Mouse (Mus musculus): ENCODE data around the gene Nolc1. TPM values are rescaled to one million over a fixed set of nuclear protein-coding genes. Genes with fewer than 3 reads are reported as not detected.

The Nolc1 gene
- total RNA-seq, 2 experiments from 2014 or later: 14.9 to 16.6 TPM

DNA sequence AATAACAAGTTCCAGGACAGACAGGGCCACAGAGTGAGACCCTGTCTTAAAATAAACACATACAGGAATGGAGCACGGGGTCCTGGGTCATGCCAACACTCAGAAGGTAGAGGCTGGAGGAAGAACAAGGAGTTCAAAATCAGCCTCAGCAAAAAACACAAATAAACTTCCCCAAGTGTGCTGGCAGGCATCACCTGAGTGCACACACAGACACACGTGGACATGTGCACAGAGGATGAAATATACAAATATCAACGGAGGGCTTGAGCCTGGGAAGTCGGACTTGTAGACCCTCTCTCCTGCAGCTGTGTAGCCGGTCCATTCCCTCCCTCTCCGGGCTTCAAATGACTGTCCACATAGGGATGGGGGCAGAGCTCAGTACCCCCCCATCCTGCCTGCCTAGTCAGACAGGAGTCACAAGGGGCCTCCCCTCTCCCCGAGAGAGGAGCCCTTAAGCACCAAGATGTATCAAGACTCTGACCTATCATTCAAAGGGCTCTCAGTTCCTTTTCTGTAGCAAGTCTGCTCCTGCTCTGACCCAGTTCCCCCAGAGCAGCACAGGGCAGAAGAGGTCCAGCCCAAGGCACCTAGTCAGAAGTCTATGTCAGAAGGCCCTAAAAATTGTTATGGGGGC is 34.2 kb upstream of the Nolc1 start:
- intact Hi-C loops (cut with DNase I): no loop called here
- DNase-seq (ENCODE audit: low spot score): no peak

DNA sequence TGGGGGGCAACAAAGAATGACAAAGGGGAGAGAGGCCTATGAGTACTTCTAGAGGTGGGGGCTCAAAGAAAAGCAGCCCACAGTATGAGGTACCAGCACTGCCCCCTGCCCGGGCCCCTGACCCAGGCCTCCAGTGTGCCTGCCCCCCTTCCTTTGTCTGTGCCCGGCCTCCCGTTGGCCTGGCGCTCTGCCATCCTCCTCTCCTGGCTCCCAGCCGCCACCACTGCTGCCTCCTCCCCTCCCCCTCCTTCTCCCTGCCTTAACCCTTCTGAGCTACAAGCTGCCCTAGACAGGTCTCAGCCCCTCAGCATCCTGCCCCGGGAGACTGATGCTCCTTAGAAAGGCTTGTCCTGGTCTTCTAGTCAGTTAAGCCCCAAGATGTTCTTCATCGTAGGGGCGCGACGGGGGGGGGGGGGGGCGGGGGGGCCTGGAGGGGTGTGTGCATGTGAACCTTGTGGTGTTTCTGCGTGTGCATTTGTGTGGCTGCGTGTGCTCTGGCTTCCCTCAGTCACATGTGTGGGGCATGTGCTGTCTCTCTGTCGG is 33.7 kb upstream of the Nolc1 start:
- DNase-seq (ENCODE audit: low spot score): peak; percentile 60
- intact Hi-C loops (cut with DNase I): no loop called here

DNA sequence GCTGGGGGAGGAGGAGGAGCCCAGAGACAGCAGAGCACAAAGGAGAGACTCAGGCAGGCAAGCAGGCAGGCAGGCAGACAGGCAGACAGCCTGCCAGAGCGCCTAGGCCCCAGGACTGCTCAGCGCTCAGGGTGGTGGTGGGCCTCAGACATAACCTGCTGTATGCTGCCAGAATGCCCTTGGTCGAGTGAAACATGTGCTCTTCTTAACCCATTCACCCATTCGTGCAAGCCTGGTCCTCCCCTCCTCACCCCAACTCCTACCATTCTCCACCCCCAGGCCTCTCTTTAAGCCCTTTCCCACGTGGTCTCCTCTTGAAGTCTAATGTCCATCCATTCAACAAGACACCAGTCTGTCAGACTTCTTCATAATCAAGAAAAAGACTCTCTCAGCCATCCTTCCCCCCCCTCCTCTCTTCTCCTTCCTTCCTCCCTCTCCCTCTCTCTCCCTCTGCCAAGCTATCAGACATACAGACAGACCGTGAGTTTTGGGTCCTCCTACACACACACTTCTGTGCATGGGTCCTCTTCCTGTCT is 33.1 kb upstream of the Nolc1 start:
- intact Hi-C loops (cut with DNase I): no loop called here
- DNase-seq (ENCODE audit: low spot score): no peak

DNA sequence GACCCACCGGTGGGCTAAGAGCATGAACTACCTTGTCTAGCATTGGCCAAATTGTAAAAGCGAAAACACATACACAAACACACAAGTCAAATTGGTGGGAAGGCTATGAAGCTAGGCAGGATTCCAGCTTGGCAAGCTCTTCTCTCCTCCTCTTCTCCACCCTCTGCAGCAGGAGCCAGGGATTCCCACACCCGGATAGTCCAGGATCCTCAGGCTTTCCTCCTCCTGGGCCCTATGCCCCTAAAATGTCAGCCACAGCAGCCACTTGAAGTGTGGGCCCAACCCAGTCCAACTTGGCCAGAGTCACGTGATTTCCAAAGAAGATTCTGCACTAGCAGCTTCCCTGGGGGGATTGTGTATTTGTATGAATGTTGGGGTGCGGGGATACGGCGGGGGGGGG is 32.3 kb upstream of the Nolc1 start:
- intact Hi-C loops (cut with DNase I): no loop called here
- DNase-seq (ENCODE audit: low spot score): peak; percentile 21

DNA sequence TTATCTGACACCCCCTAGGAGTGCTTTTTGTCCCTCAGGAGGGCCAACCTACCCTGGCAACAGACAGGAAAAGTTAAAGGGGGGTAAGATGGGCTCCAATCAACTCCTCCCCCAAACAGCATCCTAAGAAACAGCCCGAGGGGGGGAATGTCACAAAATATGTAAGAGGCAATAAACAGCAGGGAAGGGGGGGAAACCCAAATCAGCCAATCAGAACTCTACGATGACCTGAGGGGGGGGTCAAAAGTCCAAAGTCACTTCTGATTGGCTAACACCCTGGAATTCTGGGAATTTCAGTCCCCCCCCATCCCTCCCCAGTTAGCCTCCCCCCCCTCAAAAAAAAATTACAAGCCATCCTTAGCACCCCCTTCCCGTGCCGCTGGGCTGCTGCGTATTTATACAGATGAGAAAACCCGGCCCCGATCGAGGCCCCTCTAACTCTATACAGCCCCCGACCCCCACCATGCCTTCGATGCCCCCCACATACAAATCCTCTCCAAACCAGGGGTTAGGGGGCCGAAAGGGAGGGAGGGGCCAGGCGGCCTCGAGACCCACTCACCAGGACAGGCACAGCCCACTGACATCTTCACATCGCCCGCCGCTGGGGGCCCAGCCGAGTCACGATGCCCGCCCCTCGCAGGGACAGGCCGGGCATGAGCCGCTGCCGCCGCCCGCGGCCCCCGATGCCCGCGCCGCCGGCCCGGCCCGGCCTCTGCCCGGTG is 31.2 kb upstream of the Nolc1 start, which contains the start of gene Pprc1:
TSS of gene Pprc1 (plus strand) at position 616 of the 722 bp plus-strand sequence.
- peak; percentile 31 for DNase-seq (ENCODE audit: low spot score)
- intact Hi-C loops (cut with DNase I): no loop called here

DNA sequence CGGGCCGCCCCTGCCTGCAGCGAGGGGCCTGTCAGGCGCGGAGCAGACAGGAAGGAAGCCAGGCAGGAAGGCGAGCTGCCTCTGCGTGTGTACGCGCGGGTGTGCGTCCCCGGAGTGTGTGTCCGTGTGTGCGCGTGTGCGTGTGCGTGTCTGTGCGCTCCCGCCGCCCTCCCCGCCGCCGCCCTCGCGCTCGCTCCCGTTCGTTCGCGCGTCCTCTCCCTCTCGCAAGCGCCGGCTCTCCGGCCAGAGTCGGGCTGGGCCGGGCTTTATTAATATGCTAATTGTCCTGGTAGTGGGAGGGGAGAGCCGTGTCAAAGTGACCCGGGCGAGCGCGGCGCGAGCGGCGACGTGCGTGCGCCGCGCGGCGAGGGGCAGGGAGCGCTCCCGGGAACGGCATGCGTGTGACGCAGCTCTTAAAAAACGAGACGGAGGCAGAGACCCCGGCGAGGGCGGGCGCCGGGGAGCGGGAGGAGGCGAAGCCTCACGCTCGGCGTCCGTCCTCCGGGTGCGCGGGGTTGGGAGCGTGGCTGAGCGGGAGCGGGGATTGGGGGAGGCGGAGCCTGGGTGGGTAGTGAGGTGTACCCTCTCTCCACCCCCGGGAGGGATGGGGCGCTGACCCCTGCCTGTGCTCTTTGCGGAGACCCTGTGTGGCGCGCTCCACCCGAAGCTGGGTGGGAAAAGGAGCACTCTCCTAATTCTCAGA is 30.5 kb upstream of the Nolc1 start, which contains the start of gene Ldb1:
TSS of gene Ldb1 (minus strand) at position 222 of the 703 bp plus-strand sequence.
- DNase-seq (ENCODE audit: low spot score): peak; percentile 85
- intact Hi-C loops (cut with DNase I): loop anchor here (1.0 kb wide), 1 partner anchor 11 kb away; no protein-coding TSS in a partner anchor

DNA sequence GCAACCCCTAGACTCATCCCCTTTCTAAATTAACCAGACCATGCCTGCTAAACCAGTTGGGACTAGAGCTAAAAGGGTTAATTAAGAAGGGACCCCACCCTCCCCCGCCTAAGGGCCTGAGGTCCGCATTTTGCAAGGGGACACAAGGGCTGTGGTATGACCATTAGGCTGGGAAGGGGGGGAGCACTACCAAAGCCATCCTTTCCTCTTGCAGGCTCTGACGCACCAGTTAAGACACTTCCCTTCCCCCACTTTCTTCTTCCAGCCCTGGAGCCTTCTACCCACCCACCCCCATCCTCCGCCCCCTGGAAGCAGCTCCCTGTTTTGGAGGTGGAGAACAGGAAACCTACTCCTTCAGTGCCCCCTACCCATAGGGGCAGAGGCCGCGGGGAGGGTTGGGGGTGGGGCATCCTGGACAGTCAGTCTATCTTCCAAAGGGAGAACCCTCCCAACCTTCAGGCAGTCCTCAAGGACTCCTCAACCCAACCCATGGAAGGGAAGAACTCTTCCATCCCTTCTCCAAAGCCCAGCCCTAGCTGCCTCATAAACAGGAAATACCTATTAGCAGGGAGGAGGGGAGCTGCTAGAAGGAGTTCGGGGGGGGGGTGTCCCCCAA is 29.9 kb upstream of the Nolc1 start:
- DNase-seq (ENCODE audit: low spot score): peak; percentile 47
- intact Hi-C loops (cut with DNase I): loop anchor here (1.0 kb wide), 1 partner anchor 10 kb away; no protein-coding TSS in a partner anchor

DNA sequence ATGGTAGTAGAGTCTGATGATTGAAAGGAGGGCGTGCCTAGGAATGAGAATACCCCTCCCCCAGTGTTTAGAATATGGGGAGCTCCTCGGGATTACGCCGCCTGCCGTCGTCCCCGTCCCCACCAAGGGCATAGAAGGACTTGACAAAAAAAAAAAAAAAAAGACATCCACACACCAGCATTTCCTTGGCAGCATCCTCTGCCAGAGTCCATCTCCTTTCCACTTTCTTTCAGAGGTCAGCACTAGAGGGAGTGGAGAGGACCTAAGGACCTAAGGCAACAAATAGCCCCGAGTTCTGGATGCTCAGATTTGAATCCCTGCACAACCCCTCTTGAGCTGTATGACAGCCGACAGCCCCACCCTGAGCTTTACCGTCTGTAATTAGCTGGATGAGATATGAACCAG is 29.0 kb upstream of the Nolc1 start:
- DNase-seq (ENCODE audit: low spot score): no peak
- intact Hi-C loops (cut with DNase I): no loop called here

DNA sequence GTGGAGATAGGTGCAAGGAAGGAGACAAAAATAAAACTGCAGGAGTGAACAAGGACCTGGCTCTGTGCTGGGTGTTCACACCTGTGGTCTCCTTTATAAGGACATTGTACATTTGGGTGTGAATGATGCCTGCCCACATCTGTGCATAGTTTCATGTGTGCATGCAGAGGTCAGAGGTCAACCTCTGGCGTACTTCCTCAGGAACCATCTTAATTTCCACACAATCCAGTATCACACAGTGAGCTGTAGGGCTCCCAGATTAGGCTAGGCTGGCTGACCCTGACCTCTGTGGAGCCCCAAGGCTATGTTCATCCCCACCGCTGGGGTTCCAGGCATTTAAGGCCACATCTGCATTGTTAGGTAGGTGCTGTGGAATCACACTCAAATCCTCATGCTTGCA is 28.2 kb upstream of the Nolc1 start:
- intact Hi-C loops (cut with DNase I): no loop called here
- no peak for DNase-seq (ENCODE audit: low spot score)

DNA sequence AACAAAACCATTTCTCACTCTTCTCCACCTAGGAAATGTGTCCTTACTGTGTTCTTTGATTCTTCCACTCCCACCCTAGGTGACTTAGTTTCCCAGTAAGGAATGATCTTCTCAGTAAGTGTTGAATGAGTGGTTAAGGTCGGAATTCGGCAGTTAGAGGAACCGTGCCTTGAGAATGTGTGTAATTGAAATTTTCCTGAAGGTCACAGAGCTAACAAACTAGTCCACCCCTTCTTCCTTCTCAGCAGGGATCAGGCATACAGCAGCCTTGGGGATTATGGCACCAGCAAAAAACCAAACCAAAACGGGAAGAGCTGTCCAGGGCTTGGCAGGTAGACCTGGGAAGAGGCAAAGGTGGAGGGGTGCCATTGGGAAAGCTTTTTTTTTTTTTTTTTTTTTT is 26.5 kb upstream of the Nolc1 start:
- intact Hi-C loops (cut with DNase I): no loop called here
- no peak for DNase-seq (ENCODE audit: low spot score)

DNA sequence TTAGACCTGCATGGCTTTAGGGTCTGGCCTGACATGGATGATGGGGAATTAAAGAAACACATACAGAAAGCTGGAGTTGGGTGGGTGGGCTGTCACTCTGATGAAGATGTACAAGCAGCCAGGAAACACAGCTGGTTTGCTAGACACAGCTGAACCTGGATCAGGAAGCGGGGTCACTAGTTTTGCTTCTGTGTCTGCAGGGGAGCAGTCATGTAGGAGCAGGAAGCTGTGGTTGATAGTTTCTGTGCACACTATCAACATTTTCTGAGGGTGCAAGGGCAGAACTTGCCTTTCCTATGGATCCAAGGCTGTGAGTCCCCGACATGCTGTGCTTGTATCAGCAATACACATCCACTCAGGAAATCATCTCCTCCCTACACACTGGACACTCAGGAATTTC is 25.2 kb upstream of the Nolc1 start:
- intact Hi-C loops (cut with DNase I): no loop called here
- DNase-seq (ENCODE audit: low spot score): no peak

DNA sequence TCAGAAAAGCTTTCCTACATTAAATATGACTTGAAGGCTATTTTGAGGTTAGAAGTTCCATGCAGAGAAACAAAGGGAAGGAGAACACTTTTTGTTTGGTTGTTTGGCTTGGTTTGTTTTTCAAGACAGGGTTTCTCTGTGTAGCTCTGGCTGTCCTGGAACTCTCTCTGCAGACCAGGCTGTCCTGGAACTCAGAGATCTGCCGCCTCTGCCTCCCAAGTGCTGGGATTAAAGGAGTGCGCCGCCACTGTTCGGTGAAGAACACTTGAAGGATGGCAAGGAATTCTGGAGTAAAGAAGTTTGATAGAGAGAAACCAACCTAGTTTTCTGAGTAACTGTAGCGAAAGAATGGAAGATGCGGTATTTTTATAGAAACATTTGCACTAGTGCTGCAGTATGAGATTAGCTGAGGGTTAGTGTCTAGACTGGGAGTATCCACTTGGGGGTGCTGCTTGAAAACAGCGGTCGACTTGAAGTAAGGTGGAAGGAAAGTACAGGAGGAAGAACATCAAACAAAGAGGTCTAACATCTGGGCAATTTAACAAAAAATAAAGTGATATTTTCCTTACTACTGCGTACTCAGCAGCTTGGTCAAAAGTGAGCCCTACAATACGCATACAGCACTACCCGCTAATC is 19.8 kb upstream of the Nolc1 start:
- intact Hi-C loops (cut with DNase I): loop anchor here (1.0 kb wide), 1 partner anchor 11 kb away; the partner anchor contains the start of gene Ldb1
- DNase-seq (ENCODE audit: low spot score): no peak

DNA sequence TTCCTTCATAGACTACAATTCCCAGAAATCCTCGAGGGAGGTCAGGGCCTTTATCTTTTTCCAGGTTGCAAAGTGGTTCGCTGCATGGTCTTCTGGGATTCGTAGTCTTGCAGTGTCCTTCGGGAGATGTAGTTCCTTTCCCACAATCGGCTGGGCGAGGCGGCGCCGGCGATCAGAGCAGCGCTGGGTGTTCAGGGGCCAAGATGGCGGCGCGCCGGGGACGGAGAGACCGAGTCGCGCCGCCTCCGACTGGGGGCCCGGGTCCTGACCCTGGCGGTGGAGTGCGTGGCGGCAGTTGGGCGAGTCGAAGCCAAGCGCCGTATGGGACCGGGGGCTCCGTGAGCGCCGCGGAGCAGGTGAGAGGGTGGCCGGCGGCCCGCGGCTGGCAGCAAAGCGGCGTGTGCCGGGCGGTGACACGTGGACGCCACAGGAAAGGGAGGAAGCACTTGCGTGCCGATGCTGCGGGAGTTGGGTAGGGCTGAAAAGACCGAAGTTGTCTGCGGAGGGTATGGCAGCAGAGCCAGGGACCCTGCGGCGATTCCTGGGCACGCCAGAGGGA is 19.2 kb upstream of the Nolc1 start:
- intact Hi-C loops (cut with DNase I): loop anchor here (1.0 kb wide), 1 partner anchor 11 kb away; the partner anchor contains the start of gene Ldb1
- DNase-seq (ENCODE audit: low spot score): peak; percentile 92

DNA sequence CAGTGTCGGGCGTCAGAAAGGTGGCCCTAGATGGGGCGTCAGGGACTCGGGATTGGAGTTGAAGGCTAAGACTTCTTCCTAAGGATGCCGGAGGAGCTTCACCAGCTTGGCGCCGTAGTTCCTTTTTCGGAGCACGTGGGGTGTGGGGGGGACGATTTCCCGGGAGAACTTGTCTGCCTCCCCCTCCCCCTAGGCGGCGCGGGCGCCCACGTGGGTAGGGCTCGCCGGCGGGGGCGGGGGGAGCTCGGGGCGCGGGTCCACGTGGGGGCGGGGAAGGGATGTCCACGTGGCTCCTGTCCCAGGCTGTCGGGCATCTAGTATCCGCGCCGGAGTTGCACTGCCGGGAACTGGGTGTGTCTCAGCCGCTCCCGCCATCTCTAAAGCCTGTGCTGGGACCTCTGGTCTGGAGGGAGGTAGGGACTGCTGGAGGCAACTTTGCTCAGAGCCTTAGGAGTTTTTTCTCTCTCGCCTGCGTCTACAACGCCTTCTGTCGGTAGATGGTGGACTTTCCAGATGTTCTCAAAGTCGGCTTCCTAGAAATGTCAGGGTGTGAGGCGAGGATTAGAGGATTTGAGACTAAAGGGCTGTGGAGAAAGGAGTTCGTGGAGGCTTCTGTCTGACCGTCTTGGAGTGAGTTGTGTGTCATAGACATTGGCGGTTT is 18.6 kb upstream of the Nolc1 start:
- intact Hi-C loops (cut with DNase I): loop anchor here (1.0 kb wide), 2 partner anchors 12 to 18 kb away; partner anchors contain the start of genes Ldb1 and Nolc1
- peak; percentile 74 for DNase-seq (ENCODE audit: low spot score)

DNA sequence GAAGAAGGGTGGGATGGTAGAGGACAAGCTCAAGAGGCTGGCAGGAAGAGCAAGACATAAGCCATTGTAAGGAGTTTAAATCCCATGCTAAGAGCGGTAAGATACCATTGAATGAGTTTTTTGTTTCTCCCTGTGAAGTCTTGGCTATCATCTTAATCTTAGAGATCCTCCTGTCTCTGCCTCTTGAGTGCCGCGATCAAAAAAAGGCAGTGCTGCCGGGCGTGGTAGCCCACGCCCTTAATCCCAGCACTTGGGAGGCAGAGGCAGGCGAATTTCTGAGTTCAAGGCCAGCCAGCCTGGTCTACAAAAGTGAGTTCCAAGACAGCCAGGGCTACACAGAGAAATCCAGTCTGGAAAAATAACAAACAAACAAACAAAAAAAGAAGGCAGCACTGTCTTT is 17.2 kb upstream of the Nolc1 start:
- intact Hi-C loops (cut with DNase I): no loop called here

DNA sequence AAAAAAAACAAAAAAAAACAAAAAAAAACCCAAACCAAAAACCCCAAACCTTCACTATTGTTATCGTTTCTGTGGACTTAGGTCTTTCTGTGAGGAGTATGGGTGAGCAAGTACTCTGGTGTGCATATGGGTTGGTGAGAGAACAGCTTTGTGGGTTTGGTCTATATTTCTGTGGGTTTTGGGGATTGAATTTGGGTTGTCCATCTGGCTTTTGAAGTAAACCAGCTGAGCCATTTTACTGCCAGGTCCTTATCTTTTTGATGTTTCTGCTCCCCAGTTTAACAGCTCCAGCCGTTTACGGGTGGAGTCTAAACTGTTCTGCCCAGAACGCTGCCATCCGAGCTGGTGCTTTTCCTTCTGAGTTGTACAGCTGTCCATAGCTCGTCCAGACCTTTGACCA is 14.8 kb upstream of the Nolc1 start:
- intact Hi-C loops (cut with DNase I): no loop called here
- DNase-seq (ENCODE audit: low spot score): no peak

More for the DNA sequence above, 17.2 kb upstream of the Nolc1 start:
- DNase-seq (ENCODE audit: low spot score): no peak

DNA sequence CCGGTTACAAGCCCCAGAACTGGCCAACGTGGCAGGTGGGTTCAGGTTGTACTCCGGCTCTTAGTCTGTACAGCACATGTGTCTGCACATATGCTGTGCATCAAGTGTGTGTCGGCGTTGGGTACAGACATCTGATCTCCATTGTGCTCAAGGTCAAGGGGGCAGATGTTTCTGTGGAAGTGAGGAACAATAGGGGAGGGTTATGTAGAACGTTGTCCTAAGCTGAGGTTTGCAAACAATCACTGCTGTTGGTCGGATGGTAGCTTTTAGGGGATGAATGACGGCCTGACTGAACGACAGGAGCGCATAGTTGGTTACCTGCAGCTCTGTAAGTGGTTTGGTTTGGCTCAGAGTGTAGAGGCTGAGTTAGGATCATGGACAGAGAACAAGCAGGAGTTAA is 7.6 kb upstream of the Nolc1 start:
- no peak for DNase-seq (ENCODE audit: low spot score)
- intact Hi-C loops (cut with DNase I): no loop called here

DNA sequence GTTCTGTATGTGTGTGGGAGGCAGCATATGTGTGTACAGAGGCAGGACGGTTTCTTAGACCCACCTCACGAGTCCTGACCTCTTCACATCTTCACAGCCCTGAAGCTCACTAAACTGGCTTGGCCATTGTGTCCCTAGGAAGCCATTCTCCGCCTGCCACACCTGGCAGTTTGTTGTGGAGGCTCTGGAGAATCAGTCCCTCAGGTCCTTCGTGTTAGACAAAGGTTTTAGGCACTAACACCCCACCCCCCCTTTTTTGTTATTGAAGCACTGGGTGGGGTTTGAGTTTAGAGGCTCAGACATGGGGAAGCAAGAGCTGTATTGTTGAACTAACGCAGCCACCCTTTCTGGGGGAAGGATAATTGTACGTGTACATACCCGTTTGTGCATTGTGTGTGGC is 2.4 kb upstream of the Nolc1 start:
- no peak for DNase-seq (ENCODE audit: low spot score)
- intact Hi-C loops (cut with DNase I): no loop called here

Data from heart, postnatal 25 days (tissue).